Mouse (Mus musculus) myocyte (in vitro differentiated cells): ENCODE data around the gene Hmox1. TPM values are rescaled to one million over a fixed set of nuclear protein-coding genes. Genes with fewer than 3 reads are reported as not detected.

Experiments used
- H3K27me3 ChIP-seq: one replicate; pipeline ENCODE4 v1.6.1; 2011; ENCODE audit not compliant: control insufficient read depth, insufficient read depth, insufficient read length
- H3K36me3 ChIP-seq: one replicate; pipeline ENCODE4 v1.6.1; 2011; ENCODE audit not compliant: control insufficient read depth, insufficient read depth
- H3K4me2 ChIP-seq: one replicate; pipeline ENCODE4 v1.6.1; 2011; ENCODE audit warnings: low read depth, control low read depth
- H3K4me3 ChIP-seq: one replicate; pipeline ENCODE4 v1.5.1; 2011; ENCODE audit warnings: mild to moderate bottlenecking, control low read depth, moderate library complexity
- H3K79me2 ChIP-seq: one replicate; pipeline ENCODE4 v1.6.1; 2011; ENCODE audit not compliant: control insufficient read depth, insufficient read depth
- H3ac ChIP-seq: one replicate; pipeline ENCODE4 v1.6.1; 2011; ENCODE audit not compliant: control insufficient read depth, insufficient read length
- CEBPB ChIP-seq: IDR thresholded peaks from 2 replicates; pipeline ENCODE4 v1.6.1; 2011; ENCODE audit warnings: mild to moderate bottlenecking, moderate library complexity; ENCODE audit not compliant: poor library complexity, insufficient read depth, severe bottlenecking
- E2F4 ChIP-seq: IDR thresholded peaks from one replicate; pipeline ENCODE4 v1.6.1; 2011; ENCODE audit warnings: mild to moderate bottlenecking, control low read depth, moderate library complexity; ENCODE audit not compliant: insufficient read depth
- MAX ChIP-seq: IDR thresholded peaks from one replicate; pipeline ENCODE4 v1.6.1; 2011; ENCODE audit warnings: low read depth, mild to moderate bottlenecking, control low read depth
- MYOD1 ChIP-seq, 3 experiments: IDR thresholded peaks; one replicate each; pipeline ENCODE4 v1.6.1; 2011; ENCODE audit warnings: control low read depth in 2 of 3, low read depth in 2 of 3, mild to moderate bottlenecking in 2 of 3, moderate library complexity in 1 of 3; ENCODE audit not compliant: insufficient read length in 2 of 3, control insufficient read depth in 1 of 3
- MYOG ChIP-seq, 3 experiments: IDR thresholded peaks; one replicate each; pipeline ENCODE4 v1.6.1; 2011; ENCODE audit warnings: control low read depth in 2 of 3, low read depth in 2 of 3, mild to moderate bottlenecking in 2 of 3; ENCODE audit not compliant: insufficient read length in 2 of 3, control insufficient read depth in 1 of 3, insufficient read depth in 1 of 3
- POLR2A ChIP-seq: IDR thresholded peaks from one replicate; pipeline ENCODE4 v1.6.1; 2011; ENCODE audit warnings: low read depth, mild to moderate bottlenecking, control low read depth, moderate library complexity; ENCODE audit not compliant: insufficient read length
- POLR2AphosphoS2 ChIP-seq: IDR thresholded peaks from one replicate; pipeline ENCODE4 v1.6.1; 2011; ENCODE audit warnings: low read depth, control low read depth; ENCODE audit not compliant: insufficient read length
- REST ChIP-seq: IDR thresholded peaks from one replicate; pipeline ENCODE4 v1.6.1; 2011; ENCODE audit warnings: mild to moderate bottlenecking, control low read depth, moderate library complexity; ENCODE audit not compliant: insufficient read depth, insufficient read length
- SRF ChIP-seq: IDR thresholded peaks from one replicate; pipeline ENCODE4 v1.6.1; 2011; ENCODE audit warnings: low read depth; ENCODE audit not compliant: control insufficient read depth, insufficient read length
- TCF12 ChIP-seq: IDR thresholded peaks from one replicate; pipeline ENCODE4 v1.6.1; 2011; ENCODE audit warnings: mild to moderate bottlenecking, control low read depth; ENCODE audit not compliant: poor library complexity, insufficient read depth, severe bottlenecking
- TCF3 ChIP-seq: IDR thresholded peaks from one replicate; pipeline ENCODE4 v1.6.1; 2011; ENCODE audit warnings: low read depth, control low read depth; ENCODE audit not compliant: insufficient read length
- USF1 ChIP-seq: IDR thresholded peaks from one replicate; pipeline ENCODE4 v1.6.1; 2011; ENCODE audit warnings: low read depth, mild to moderate bottlenecking, control low read depth, moderate library complexity
- polyA plus RNA-seq: library from polyadenylated mRNA; unstranded; fragments of >200 nt; fragmentation: generic; extraction: Trizol; gene quantifications from one replicate; pipeline ENCODE4 v1.2.1, GENCODE M21; 2012; ENCODE audit warnings: missing spikeins

Hmox1 gene
- polyA plus RNA-seq, 1 experiment = 89.7 TPM

DNA sequence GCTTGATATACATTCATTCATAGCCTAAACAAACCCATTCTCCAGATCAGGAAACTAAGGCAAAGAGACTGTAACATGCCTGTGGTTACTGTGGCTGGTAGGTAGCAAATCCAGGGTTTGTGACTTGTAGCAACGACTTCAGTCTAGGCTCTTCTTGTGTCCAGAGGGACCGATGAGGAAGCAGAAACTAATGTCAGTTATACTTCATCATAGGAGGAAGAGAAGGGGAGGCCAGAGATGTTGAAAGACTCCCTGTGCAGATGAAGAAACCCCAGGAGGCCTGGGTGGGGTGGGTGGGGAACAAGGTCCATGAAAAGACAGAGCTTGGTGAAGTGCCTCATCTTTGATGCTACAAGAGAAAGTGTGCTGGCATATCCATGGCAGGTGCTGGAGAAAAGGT, 37.7 kb upstream of the Hmox1 start:
- H3K4me3 ChIP-seq = no peak overlapping the region
- H3K27me3 ChIP-seq = no peaks in the 10 kb centered on the region
- H3K4me2 ChIP-seq = no peak overlapping the region
- no peak overlapping the region for H3ac ChIP-seq
- no peak for TF ChIP-seq CEBPB
- no peak for TF ChIP-seq MYOD1 (IDR thresholded peaks at IDR 0.05; ENCODE audit: control insufficient read depth in 1 of 3, insufficient read length in 2 of 3, low read depth in 2 of 3)
- no peak for TF ChIP-seq USF1
- TF ChIP-seq MYOG (IDR thresholded peaks at IDR 0.05; ENCODE audit: control insufficient read depth in 1 of 3, insufficient read depth in 1 of 3, insufficient read length in 2 of 3, low read depth in 2 of 3) = no peak
- TF ChIP-seq TCF3 = no peak
- TF ChIP-seq TCF12 = no peak
- no peak for TF ChIP-seq E2F4
- TF ChIP-seq SRF = no peak
- no peak for TF ChIP-seq POLR2A
- TF ChIP-seq POLR2AphosphoS2 = no peak
- no peak for TF ChIP-seq MAX
- no peak for TF ChIP-seq REST
- peaks cover 12% of the 10 kb centered on the region for H3K36me3 ChIP-seq
- H3K79me2 ChIP-seq = no peaks in the 10 kb centered on the region

DNA sequence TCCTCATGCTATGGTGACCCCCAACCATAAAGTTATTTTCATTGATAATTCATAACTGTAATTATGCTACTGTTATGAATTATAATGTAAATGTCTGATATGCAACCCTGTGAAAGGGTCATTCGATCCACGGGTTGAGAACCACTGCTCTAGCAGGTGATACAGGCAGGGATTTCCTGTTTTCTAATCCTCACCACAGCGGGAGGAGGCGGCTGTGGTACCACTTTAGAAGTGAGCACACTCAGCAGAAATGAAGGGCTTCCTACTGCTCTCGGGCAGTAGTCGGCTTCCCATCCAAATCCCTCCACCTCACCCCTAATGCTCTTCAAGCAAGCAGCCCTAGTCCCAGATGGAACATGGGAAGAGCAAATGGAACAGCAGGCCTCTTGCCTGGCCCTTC, 33.4 kb upstream of the Hmox1 start:
- no peak overlapping the region for H3K4me2 ChIP-seq
- no peaks in the 10 kb centered on the region for H3K79me2 ChIP-seq
- H3ac ChIP-seq = no peak overlapping the region
- H3K36me3 ChIP-seq = peaks cover 19% of the 10 kb centered on the region
- TF ChIP-seq REST (no peak), USF1 (no peak), SRF (no peak), E2F4 (no peak), POLR2AphosphoS2 (no peak), MAX (no peak), MYOD1 (IDR thresholded peaks at IDR 0.05; ENCODE audit: control insufficient read depth in 1 of 3, insufficient read length in 2 of 3, low read depth in 2 of 3) (no peak), POLR2A (no peak)
- H3K4me3 ChIP-seq = no peak overlapping the region
- no peaks in the 10 kb centered on the region for H3K27me3 ChIP-seq

DNA sequence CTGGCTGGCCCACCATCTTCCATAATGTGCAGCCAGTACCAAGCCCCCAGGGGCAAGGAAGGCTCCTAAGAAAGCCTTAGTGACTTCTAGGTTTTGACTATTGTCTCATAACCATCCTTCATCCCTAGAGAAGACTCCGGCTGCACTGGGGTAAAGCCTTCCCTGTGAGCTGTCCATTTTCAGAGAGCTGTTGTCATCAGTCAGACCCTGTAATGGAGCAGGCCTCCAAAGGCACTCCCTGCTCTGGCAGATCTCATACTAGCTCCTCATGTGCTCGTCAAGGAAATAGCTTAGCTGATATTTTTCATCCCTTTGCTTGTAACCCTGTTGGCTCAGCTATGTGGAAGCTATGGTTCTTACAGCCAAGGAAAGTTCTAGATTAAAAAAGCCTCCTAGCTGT, 32.6 kb upstream of the Hmox1 start:
- no peaks in the 10 kb centered on the region for H3K27me3 ChIP-seq
- no peak overlapping the region for H3K4me2 ChIP-seq
- H3ac ChIP-seq = no peak overlapping the region
- TF ChIP-seq E2F4 (no peak), TCF12 (no peak), SRF (no peak), USF1 (no peak), TCF3 (no peak), MYOD1 (IDR thresholded peaks at IDR 0.05; ENCODE audit: control insufficient read depth in 1 of 3, insufficient read length in 2 of 3, low read depth in 2 of 3) (no peak), POLR2AphosphoS2 (no peak)
- H3K79me2 ChIP-seq = no peaks in the 10 kb centered on the region
- H3K4me3 ChIP-seq = no peak overlapping the region
- H3K36me3 ChIP-seq = peaks cover 19% of the 10 kb centered on the region

DNA sequence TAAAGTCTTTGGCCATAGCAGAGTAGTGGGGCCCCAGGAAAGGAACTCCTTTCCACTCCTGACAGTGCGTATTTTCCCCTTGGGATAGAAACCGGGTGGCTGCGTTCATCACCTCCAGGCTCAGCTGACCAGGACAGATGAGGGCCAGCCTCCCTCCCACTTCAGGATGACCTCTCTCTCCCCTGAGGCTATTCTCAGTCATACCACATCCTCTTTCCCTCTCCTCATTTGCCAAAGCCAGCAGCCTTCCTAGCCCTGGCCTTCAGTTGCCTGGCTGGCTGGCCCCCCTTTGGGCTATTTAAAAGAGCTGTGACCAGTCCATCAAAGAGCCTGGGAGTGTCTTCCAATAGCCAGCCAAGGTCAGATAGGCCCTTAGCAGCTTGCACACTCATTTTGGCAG, 30.1 kb upstream of the Hmox1 start:
- no peaks in the 10 kb centered on the region for H3K27me3 ChIP-seq
- no peaks in the 10 kb centered on the region for H3K79me2 ChIP-seq
- no peak overlapping the region for H3ac ChIP-seq
- no peak overlapping the region for H3K4me3 ChIP-seq
- TF ChIP-seq CEBPB (no peak), POLR2AphosphoS2 (no peak), POLR2A (no peak), USF1 (no peak), TCF3 (no peak), REST (no peak), E2F4 (no peak), TCF12 (no peak), MYOD1 (IDR thresholded peaks at IDR 0.05; ENCODE audit: control insufficient read depth in 1 of 3, insufficient read length in 2 of 3, low read depth in 2 of 3) (no peak), MAX (no peak), MYOG (IDR thresholded peaks at IDR 0.05; ENCODE audit: control insufficient read depth in 1 of 3, insufficient read depth in 1 of 3, insufficient read length in 2 of 3, low read depth in 2 of 3) (no peak), SRF (no peak)
- H3K4me2 ChIP-seq = no peak overlapping the region
- peaks cover 19% of the 10 kb centered on the region for H3K36me3 ChIP-seq

DNA sequence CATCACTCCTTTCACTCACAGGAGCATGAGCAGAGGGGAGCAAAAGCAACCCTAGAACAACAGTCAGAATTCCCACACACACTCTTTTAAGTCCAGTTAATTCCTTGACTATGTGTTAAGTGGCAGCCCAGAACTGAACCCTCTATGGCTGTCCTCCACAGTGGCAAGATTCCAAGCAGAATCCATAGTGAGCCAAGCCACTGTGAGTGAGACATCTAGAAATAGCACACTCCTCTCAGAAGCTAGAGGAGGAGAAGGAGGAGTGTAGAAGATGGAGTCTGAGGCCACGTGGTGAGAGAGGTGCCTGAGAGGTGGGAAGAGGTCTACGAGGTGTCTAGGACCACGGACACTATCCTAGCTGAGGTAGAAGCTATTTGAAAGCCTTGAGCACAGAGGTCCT, 28.6 kb upstream of the Hmox1 start:
- Histone ChIP-seq H3K27me3 (no peaks in the 10 kb centered on the region), H3K79me2 (no peaks in the 10 kb centered on the region), H3ac (no peak overlapping the region), H3K4me2 (no peak overlapping the region), H3K36me3 (peaks cover 12% of the 10 kb centered on the region), H3K4me3 (no peak overlapping the region)
- TF ChIP-seq MYOG (IDR thresholded peaks at IDR 0.05; ENCODE audit: control insufficient read depth in 1 of 3, insufficient read depth in 1 of 3, insufficient read length in 2 of 3, low read depth in 2 of 3) = no peak
